Mouse (Mus musculus) erythroblast, embryonic 14.5 days (primary cell): ENCODE measurements around the gene Tcf20.

Experiments
- GATA1 ChIP-seq: IDR thresholded peaks from 2 replicates; pipeline ENCODE4 v1.6.1; 2012; ENCODE audit warnings: low read length, inconsistent platforms, mixed read lengths
- TAL1 ChIP-seq: IDR thresholded peaks from 3 replicates; pipeline ENCODE4 v1.6.1; 2012; ENCODE audit warnings: low read length, inconsistent platforms, mixed read lengths

DNA sequence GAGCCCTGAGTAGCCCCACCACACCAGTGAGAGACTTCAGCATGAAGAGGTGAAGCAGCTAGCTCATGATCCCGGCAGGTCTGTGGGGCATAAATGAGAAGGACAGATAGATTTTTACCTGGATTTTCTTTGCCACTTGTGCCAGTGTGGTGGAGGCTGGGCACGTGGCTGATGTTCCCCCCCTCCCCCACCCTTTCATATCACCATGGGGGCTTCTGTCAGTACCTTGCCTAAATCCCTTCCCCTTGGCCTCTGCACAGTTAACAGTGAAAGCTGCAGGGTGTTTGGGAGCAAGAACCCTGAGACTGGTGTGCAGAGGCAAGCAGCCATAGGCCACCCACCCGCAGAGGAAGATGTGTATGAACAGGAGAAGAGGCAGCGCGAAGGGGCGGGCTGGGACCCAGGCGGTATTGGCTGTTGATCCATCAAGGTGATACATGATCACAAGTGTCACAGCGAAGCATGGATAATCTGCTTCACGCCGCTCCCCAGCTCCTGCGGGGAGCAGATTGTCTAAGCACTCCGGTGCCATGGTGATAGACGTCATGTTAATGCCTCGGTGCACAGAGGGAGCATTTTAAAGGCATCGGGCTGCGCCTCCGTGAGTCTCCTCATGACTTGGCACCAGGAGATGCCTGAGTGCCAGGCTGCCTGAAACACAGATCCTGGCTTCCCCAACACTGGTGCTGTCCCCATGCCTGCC, 46.8 kb upstream of the Tcf20 start:
- no peak for TF ChIP-seq TAL1
- no peak for TF ChIP-seq GATA1
